Mouse (Mus musculus) left cerebral cortex, postnatal 36 days (tissue): ENCODE results near the gene Ugt1a6b. TPM values are rescaled to one million over a fixed set of nuclear protein-coding genes. Genes with fewer than 3 reads are reported as not detected.
"Not testable (repeated sequence)": the region's sequence is repeated elsewhere in the genome, so short reads cannot be mapped to it uniquely, and the experiment has no call there.

Experiments
- DNase-seq, 2 experiments: peaks; one replicate each; pipeline ENCODE4 v3.0.0; 2021 to 2022; ENCODE audit warnings: low spot score in 2 of 2, mixed read lengths in 1 of 2
- intact Hi-C: fragments of 180-260 bp; cut with DNase I; formaldehyde crosslinking; loops from one replicate; pipeline ENCODE4 v1.15.1; 2025
- total RNA-seq, 2 experiments: library from RNA; stranded (reverse); gene quantifications; 2 replicates each; pipeline ENCODE4 v1.2.3; 2021

The Ugt1a6b gene
- total RNA-seq, 2 experiments from 2014 or later: 0.22 TPM; not detected in 1

- no peak for DNase-seq
- intact Hi-C loops: no loop called here
These were observed 114.5 kb downstream of the Ugt1a6b start for GRCm38 (mm10) chr1:88217576-88217975.

GRCm38 (mm10) chr1:88218051-88218450 is 115.0 kb downstream of the Ugt1a6b start:
- no peak for DNase-seq
- intact Hi-C loops: no loop called here

- intact Hi-C loops: no loop called here
- DNase-seq: no peak
These were observed 115.5 kb downstream of the Ugt1a6b start for GRCm38 (mm10) chr1:88218591-88218990.

DNA sequence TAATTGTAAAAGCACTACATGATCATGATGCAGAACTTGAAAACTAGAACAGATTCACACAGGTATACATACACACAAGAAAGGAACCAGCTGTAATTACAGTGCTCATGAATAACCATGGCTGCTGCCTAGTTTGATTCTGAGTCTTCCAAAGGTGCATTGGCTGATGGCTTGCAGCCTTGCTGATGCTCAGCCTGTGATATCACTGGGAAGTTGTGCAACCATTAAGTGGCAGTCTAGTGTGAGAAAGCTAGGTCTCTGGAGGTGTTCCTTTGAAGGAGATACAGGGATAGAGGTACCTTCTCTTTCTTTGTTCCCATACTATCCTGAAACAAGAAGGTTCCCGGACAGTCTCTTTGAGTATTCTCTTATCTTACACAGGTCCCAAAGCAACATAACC is 116.0 kb downstream of the Ugt1a6b start:
- intact Hi-C loops: no loop called here
- no peak for DNase-seq

DNA sequence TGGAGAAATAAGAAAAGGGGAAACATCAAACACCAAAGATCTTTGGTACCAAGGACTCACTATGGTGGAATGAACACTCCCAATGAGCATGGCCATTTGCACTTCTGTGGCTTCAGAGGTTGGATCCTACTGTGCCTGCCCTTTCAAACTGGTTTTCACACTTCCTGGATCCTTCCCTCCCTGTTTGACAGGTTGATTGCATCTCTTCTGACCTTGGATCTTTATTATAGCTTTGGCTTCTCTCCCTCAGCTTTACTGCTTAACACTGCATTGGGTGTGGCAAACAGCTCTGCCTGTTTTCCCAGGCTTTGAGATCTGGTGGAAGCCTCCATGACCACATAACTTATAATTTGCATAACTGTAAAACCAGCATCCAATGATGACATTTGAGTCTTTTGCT is 117.3 kb downstream of the Ugt1a6b start:
- intact Hi-C loops: loop anchor here (5.0 kb wide), 1 partner anchor 82 kb away; no protein-coding TSS in a partner anchor
- no peak for DNase-seq

- DNase-seq: no peak
- intact Hi-C loops: loop anchor here (5.0 kb wide), 1 partner anchor 80 kb away; no protein-coding TSS in a partner anchor
These were observed 119.2 kb downstream of the Ugt1a6b start for GRCm38 (mm10) chr1:88222216-88222615.

DNA sequence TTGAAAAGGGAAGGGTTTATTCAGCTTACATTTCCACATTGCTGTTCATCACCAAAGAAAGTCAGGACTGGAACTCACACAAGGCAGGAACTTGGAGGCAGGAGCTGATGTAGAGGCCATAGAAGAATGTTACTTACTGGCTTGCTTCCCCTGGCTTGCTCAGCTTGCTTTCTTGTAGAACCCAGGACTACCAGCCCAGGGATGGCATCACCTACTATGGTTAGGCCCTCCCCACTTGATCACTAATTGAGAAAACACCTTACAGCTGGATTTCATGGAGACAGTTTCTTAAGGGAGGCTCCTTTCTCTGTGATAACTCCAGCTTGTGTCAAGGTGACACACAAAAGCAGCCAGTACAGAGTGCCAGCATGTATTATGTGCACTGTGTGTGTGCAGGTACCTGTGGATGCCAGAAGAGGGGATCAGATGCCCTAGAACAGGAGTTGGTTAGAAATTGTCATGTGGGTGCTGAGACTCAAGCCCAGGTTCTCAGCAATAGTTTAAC is 120.0 kb downstream of the Ugt1a6b start:
- intact Hi-C loops: loop anchor here (5.0 kb wide), 1 partner anchor 79 kb away; no protein-coding TSS in a partner anchor
- not testable (repeated sequence) for DNase-seq

DNA sequence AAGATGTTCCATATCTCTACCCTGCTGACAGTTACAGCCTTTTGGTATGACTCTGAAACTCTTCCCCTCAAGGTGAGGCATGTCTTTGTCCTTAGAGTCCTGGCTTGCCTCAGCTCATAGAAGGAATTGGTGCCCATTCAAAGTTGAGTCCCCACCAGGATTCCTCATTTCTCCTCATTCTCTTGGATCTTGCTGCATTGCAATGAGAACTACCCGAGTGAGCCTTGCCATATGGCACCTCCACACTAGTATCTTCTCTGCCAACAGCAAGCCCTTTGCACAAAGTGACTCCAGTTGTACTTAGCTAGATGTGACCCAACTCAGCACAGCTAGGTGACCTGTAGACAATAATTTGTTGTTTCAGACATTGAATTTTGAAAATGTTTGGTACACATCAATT is 120.5 kb downstream of the Ugt1a6b start:
- peak in 1 of 2 experiments; percentile 4 for DNase-seq
- intact Hi-C loops: loop anchor here (5.0 kb wide), 1 partner anchor 79 kb away; no protein-coding TSS in a partner anchor

DNA sequence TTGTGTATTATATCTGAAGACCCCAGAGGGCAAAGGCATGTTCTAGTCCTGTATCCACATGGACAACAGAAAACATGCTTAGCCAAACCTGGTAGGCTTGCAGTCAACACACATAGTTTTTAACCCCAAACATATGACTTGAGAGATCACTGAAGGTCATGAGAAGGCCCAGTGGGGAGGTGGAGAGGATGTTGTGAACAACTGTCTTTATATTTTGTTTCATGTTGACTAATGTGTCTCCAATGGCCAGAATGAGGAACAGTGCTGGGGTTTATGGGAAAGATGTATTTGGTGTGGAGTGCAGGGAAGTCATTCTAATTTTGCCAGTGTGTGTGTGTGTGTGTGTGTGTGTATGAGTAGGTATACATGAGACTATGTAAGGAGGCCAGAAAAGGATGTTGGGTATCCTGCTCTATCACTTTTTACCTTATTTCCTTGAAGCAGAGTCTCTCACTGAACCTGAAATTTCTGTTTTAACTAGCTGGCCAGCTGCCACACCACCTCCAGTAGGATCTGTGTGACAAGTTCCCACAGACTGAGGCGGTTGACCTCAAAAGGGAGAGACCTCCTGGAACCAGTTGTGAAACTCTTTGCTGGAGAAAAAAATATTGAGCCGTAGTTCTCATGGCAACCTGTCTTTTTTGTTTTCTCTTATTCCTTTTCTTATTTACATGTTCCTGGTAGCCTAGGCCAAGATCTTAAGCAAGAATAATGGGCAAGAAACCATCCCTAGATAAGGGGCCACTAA is 121.2 kb downstream of the Ugt1a6b start:
- intact Hi-C loops: loop anchor here (5.0 kb wide), 1 partner anchor 78 kb away; no protein-coding TSS in a partner anchor
- no peak for DNase-seq

- intact Hi-C loops: not testable (repeated sequence)
These were observed 122.2 kb downstream of the Ugt1a6b start for GRCm38 (mm10) chr1:88225301-88225700.

DNA sequence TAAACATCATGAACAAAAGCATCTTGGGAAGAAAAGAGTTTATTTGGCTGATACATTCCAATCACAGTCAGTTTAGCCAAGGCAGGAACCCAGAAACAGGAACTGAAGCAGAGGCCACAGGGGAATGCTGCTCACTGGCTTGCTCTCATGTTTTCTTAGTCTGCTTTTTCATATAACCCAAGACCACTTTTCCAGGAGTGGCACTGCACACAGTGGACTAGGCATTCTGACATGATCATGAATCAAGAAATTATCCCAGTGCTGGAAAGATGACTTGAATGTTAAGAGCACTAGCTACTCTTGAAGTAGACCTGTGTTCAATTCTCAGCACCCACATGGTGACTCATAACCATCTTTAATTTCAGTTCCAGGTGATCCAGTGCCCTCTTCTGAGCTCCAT is 122.7 kb downstream of the Ugt1a6b start:
- intact Hi-C loops: no loop called here
- DNase-seq: no peak

More at GRCm38 (mm10) chr1:88225301-88225700, 122.2 kb downstream of the Ugt1a6b start:
- DNase-seq: not testable (repeated sequence)

DNA sequence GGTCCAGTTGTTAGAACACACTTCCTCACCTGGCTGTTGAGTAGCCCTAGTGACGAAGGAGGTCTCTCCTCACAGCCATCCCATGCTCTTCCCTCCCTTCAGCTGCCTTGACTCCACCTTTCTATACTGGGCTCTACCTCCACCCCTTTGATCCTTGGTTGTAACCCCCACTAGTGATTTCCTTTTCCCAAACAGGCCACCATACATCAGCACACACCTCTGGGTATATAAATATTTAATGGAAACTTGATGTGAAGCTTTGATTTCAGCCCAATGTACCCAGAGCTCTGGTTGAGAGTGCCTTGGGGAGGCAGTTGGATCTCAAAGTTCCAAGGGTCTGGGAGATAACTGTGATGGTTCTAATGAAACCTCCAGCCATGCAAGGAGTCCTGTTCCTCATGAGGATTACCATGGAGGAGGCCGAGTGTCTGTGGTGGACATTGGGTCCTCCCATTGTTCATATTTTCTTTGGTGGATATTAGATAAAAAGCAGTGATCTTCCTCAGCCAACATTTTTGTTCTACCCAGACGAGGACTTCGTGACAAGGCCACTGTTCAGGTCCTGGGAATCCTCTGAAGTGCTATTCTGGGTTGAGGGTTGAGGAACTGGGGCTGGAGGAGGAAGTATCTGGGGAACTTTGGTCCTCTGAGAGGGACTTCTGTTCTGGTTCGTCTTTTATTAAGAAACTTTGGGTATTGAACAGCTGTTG is 123.8 kb downstream of the Ugt1a6b start, which contains the start of gene Mroh2a:
TSS of gene Mroh2a (plus strand) at position 317 of the 710 bp plus-strand sequence.
- intact Hi-C loops: no loop called here
- DNase-seq: no peak

DNA sequence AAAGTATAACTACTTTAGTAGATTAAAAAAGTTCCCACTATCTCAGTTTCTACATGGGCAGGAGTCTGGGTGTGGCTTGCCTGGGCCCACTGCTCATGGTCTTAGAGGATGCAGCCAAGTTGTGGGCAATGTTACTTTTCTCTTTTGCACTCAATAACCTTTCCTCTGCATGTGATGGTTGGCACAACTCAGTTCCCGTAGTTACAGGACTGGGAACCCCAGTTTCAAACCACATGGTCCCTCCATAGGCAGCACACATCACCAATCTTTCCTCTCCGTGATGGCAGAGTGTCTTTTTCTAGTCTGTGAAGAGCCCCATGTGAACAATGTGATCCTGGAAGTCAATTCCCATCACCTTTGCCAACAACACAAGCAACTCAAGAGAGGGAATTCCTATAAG is 124.4 kb downstream of the Ugt1a6b start:
- DNase-seq: no peak
- intact Hi-C loops: no loop called here

DNA sequence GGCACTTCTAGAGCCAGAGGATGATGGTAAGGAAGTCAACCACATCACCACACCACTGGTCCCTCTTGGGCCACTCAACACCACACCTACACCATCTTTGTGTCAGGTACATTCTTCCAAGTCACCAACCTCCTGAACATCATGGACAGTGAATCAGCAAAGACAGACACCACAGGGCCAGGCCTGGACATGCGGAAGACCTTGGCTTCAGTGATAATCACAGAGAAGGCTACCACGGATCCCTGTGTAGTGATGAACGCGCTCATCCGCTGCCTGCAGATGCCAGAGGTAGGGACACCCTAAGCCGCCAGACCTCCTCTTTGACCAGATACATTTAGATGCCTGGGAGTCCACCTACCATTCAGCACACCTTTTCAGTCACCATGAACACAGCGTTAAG is 125.1 kb downstream of the Ugt1a6b start:
- no peak for DNase-seq

DNA sequence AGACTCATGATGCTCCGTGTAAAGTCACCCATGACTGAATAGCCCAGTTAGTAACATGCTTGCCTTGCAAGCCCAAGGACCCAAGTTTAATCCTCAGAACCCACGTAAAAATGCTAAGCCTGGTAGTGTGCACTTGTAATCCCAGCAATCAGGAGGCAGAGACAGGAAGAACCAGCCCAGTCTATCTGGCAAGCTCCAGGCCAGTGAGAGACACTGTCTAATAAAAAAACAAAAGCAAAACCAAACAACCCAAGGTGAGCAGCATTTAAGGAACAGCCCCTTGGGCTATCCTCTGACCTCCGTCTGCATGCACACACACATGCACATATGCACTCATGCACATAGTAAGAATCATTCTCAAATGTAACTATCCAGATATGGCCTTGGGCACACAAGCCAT is 126.5 kb downstream of the Ugt1a6b start:
- no peak for DNase-seq
- intact Hi-C loops: no loop called here

More for the DNA sequence above, 125.1 kb downstream of the Ugt1a6b start:
- intact Hi-C loops: no loop called here

- no peak for DNase-seq
- intact Hi-C loops: no loop called here
These were observed 126.9 kb downstream of the Ugt1a6b start for GRCm38 (mm10) chr1:88229986-88230385.

DNA sequence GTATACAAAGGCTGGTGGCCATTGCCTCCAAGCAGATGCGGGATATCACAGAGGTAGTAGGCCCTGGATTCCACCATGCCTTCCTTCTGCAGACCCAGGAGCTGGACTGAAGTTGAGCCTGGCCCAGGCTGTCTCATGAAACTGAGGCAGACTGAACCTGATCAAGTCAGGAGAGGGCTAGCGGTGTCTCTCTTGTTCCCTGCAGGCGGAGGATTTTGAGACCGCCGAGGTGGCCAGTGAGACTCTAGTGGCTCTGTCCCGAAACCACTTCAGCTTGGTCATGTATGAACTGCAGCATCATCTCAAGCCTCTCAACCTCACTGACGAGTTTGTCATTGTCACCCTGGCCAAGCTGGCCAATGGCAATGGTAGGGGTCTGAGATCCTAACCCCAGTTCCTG is 127.4 kb downstream of the Ugt1a6b start:
- DNase-seq: no peak

GRCm38 (mm10) chr1:88230981-88231802 is 128.1 kb downstream of the Ugt1a6b start:
- intact Hi-C loops: no loop called here
- no peak for DNase-seq

More for the DNA sequence above, 127.4 kb downstream of the Ugt1a6b start:
- intact Hi-C loops: no loop called here

DNA sequence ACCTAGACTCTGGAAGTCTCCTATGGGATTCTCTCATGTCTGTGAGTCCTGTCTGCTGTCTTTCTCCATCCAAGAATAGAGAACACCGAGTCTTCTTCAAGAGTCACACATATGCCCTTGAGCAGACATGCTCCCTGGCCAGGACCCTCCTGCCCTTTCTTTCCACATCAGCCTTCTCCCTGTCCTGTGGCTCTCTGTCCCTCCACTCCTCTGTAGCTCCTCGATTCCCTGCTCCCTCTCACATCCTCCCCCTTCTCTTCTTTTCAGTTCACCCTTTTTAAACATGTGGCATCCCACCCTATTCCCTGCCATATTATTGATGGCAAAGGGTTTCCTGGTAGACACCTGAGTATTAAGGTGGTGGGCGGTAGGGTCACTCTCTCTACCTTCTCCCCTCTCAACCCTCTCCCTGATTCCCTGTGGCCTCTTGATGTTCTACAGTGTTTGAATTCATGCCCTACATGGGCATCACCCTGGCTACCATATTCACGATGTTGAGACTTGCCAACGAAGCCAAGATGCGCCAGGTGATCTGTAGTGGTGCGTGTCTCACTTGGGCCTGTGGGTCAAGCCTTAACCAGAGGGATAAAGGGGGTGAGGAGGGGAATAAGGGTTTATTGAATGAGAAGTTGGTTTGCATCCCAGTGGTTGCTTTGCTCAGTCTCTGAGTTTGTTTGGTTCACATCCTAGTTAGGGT is 128.9 kb downstream of the Ugt1a6b start:
- intact Hi-C loops: no loop called here
- DNase-seq: no peak
